Mouse (Mus musculus): ENCODE results near the gene Ddx58.

DNA sequence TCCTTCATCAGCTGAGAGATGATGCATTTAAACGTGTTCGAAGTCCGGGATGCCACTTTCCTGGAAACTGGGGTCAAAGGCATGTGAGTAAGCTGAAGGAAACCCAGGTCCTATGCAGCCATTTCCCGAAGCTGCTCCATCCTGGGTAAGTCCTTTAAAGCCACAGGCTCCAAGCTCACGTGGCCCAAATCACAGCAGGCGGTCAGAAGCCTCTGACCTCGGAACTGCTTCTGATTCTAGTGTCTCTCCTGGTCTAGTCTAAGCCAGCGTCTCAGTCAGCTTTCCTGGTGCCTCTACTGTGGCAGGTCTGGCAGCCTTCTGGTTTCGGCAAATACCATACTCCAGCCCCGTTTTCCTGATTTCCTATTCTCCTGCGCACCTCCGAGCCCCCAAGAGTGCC, 19.2 kb downstream of the Ddx58 start:
- no peak for TF ChIP-seq GATA1 (IDR thresholded peaks at IDR 0.05; ENCODE audit: borderline replicate concordance, low read length)
- TF ChIP-seq FLI1 (IDR thresholded peaks at IDR 0.05; ENCODE audit: low read length): no peak

Measured in megakaryocyte, embryonic 14.5 days (primary cell).